Mouse (Mus musculus) adrenal gland, postnatal 4 days (tissue): ENCODE results near the gene 2010109A12Rik. TPM values are rescaled to one million over a fixed set of nuclear protein-coding genes. Genes with fewer than 3 reads are reported as not detected.

Experiments used
- DNase-seq, 2 experiments: peaks; one replicate each; pipeline ENCODE4 v3.0.0; 2021 to 2022; ENCODE audit warnings: low spot score in 2 of 2, mixed read lengths in 2 of 2
- long read RNA-seq, 2 experiments: library from polyadenylated mRNA; stranded (forward); transcript quantifications; one replicate each; pipeline ENCODE4 v2.0.0; 2021
- total RNA-seq, 2 experiments: library from RNA; stranded (reverse); gene quantifications; 2 replicates each; pipeline ENCODE4 v1.2.3; 2021

The 2010109A12Rik gene
- total RNA-seq, result 1 to 10 TPM; 1.6 to 2.0 TPM
- long read RNA-seq, experiment 1, result 0 reads
- long read RNA-seq, experiment 2, result 0 reads

- DNase-seq, result peak; percentile 85 to 86
Measured at GRCm38 (mm10) chr5:93206109-93207005, at the start of gene 2010109A12Rik, which contains the start of gene Ccni. TSS of gene 2010109A12Rik (plus strand) at chr5:93206518. TSS of gene Ccni (minus strand) at chr5:93206495.

DNA sequence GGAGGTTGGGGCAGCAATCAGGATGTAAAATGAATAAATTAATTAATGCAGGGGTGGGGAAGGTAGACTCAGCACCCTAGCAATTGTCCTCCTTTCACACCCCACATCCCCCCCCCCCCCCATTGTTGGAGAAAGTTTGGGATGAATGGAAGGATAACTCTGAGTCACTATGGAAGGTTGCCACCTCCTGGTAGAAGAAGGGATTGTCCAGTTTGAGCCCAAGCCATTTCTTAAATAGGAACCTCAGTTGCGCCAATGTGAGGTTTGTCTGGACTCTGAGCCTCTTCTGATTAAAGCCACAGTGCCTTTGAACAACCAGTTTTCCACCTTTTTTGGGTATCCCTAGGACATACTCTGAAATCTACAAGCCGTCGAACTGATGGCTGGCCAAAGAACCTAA, 42.8 kb upstream of the 2010109A12Rik start:
- no peak for DNase-seq

DNA sequence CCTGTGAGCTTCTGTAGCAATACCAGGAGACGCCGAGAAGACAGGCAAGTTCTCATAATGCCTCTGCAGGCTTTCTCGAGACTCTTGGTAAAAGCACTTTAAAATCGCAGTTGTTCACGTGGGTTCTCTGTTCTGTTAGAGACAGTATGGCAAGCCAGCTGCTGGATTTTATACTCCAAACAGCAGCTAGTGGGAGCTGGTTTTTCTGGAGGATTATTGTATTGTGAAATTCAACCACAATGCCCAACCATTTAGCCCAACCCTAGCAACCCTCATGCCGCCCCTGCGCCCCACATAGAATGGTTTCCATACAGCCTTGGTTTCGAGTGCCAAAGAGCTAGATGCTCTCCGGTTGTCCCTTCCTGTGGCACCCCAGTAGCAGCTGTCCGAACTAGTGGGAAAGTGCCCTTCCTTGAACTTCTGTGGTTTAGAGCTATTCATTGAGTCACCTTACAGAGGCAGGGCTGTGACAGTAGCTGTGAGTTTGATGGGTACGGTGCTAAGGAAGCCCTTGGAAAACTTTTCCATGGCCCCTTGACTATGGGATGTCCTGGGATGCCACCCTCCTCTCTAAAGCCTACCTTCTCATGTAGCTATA, 38.3 kb upstream of the 2010109A12Rik start:
- DNase-seq, result no peak

GRCm38 (mm10) chr5:93168654-93169053, 37.7 kb upstream of the 2010109A12Rik start:
- no peak for DNase-seq

- no peak for DNase-seq
Measured at GRCm38 (mm10) chr5:93171420-93171819, 34.9 kb upstream of the 2010109A12Rik start.

DNA sequence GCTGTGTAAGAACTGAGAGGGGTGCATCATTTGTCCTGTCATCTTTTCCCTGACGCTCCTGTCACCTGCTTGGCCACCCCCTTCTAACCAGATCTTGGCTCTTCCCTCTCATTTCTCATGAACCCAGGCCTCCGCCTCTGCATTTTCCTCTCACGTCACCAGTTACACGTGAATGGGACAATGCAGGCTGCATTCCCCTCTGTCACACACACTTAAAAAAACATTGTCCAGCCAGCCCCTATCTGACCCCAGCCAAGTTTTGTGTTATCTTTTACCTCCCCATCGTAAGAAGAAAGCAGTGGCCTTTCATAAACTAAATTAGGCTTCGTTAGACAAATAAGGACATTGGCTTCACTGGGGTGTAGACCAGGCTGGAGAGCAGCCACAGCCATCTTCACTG, 33.8 kb upstream of the 2010109A12Rik start:
- no peak for DNase-seq

GRCm38 (mm10) chr5:93174675-93175074, 31.6 kb upstream of the 2010109A12Rik start:
- DNase-seq, result no peak

- DNase-seq, result no peak
Measured at GRCm38 (mm10) chr5:93178616-93179015, 27.7 kb upstream of the 2010109A12Rik start.

DNA sequence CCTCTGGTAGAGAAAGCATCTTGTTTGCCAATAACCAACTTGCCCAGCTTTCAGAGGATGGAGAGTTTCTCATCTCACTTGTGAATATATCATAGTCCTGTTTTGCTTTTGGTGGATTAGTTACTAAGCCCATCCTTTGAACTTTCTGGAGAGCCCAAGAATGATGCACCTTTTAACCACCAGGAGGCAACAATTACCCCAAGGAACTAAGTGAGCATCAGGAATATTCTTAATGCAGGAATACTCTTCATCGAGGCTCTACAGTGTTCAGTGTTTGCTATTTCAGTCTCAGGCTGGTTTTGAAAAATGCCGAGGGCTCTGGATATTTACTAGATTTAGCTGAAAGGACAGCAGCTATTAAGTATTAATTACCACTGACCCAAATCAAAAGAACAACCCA, 26.1 kb upstream of the 2010109A12Rik start:
- no peak for DNase-seq

GRCm38 (mm10) chr5:93183311-93183710, 23.0 kb upstream of the 2010109A12Rik start:
- no peak for DNase-seq

- DNase-seq, result no peak
Measured at GRCm38 (mm10) chr5:93184548-93184947, 21.8 kb upstream of the 2010109A12Rik start.

GRCm38 (mm10) chr5:93189607-93190006, 16.7 kb upstream of the 2010109A12Rik start:
- no peak for DNase-seq

DNA sequence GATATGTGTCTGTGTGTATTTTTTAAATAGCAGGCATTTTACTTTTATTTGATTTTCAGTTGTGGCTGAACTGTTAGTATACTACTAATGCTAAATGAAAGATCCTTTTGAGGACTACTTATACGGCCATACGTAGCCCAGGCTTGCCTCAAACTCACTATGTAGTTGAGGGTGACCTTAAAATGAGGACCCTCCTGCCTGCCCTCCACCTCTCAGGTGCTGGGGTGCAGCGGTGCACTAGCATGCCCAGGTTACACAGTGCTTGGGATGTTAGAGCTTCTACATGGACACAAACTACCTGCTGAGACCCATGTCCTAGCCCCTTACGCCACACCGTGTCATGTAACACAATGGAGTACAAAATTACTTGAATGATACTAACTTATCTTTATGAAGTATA, 15.9 kb upstream of the 2010109A12Rik start:
- no peak for DNase-seq

- DNase-seq, result no peak
Measured at GRCm38 (mm10) chr5:93198232-93198631, 8.1 kb upstream of the 2010109A12Rik start.

GRCm38 (mm10) chr5:93201181-93201580, 5.1 kb upstream of the 2010109A12Rik start:
- no peak for DNase-seq

- DNase-seq, result peak; percentile 19 to 23
Measured at GRCm38 (mm10) chr5:93205371-93206108, 778 bp upstream of the 2010109A12Rik start.

DNA sequence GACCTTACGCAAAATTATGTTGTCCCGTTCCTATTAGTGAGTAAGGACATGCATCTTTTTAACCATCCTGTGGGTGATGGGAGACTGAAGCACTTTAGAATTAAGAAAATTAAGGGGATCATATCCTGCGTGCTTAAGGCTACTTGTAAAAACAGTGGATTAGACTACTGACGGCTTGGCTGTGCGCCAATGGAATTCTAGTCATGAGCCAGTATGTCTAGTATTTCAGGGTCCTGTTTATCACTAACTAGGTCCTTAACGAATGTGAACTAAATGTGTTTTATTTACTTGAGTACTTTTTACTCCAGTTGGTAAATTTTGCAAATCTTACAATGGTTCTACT, 659 bp downstream of the 2010109A12Rik start:
- DNase-seq, result no peak

- no peak for DNase-seq
Measured at GRCm38 (mm10) chr5:93207555-93207954, 1.2 kb downstream of the 2010109A12Rik start.

- no peak for DNase-seq
Measured at GRCm38 (mm10) chr5:93218375-93218774, 12.1 kb downstream of the 2010109A12Rik start.

- no peak for DNase-seq
Measured at GRCm38 (mm10) chr5:93221661-93222060, 15.3 kb downstream of the 2010109A12Rik start.

DNA sequence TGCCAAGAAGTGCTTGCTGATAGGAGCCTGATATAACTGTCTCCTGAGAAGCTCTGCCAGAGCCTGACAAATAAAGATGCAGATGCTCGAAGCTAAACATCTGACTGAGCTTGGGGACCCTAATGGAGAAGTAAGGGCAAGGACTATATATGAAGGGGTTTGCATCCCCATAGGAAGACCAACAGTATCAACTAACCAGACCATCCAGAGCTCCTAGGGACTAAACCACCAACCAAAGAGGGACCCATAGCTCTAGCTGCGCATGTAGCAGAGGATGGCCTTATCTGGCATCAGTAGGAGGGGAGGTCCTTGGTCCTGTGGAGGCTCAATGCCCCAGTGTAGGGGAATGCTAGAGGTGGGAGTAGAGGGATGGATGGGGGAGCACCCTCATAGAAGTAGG, 18.2 kb downstream of the 2010109A12Rik start:
- DNase-seq, result no peak

DNA sequence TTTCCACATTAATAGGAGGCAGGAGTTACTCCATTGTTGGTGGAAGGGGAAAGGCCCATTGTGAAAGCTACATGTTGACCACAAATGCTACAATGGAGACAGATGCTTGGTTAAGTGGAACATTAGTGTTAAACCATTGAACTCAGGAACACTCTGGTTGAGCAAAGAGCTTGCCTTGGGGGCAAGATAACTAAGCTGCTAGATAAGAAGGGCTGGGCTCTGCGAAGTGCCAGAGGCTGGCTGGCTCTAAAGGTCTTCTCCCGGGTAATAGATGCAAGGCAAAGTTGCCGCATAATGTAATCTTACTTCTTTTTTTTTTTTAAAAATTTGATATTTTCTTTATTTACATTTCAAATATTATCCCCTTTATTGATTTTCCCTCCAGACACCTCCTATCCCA, 20.8 kb downstream of the 2010109A12Rik start:
- no peak for DNase-seq
